Mouse (Mus musculus) liver, adult 2 months (tissue): Measurements from ENCODE around the gene Slc22a16.

ENCODE experiments used
- CTCF ChIP-seq: fragments of 200-500 bp; IDR thresholded peaks from 2 replicates; pipeline ENCODE4 v1.5.1; 2011; ENCODE audit warnings: low read depth, low read length, control low read depth
- POLR2A ChIP-seq: fragments of 200-500 bp; IDR thresholded peaks from 2 replicates; pipeline ENCODE4 v1.6.1; 2011; ENCODE audit warnings: low read length, control low read depth; ENCODE audit not compliant: insufficient read depth; ENCODE audit errors: extremely low read depth

- TF ChIP-seq CTCF = no peak
- no peak for TF ChIP-seq POLR2A
Observed at GRCm38 (mm10) chr10:40524032-40524806, 45.9 kb upstream of the Slc22a16 start.
